Mouse (Mus musculus): ENCODE measurements around the gene Gm44805. TPM values are rescaled to one million over a fixed set of nuclear protein-coding genes. Genes with fewer than 3 reads are reported as not detected.

The Gm44805 gene
- total RNA-seq, 1 experiment, result not detected

GRCm38 (mm10) chr7:19641223-19641622, 40.0 kb downstream of the Gm44805 start:
- H3K9ac ChIP-seq (ENCODE audit: insufficient read depth, low read depth, low read length, poor library complexity, severe bottlenecking), result no peak overlapping the region
- in situ Hi-C loops (cut with MboI; ENCODE audit: low sequenced_read_pairs in 2 of 2, unreplicated experiment in 2 of 2), result no loop called here
- no peak overlapping the region for H3K4me3 ChIP-seq (ENCODE audit: insufficient read depth in 1 of 2, low read depth in 1 of 2, low read length in 2 of 2, poor library complexity in 1 of 2, severe bottlenecking in 1 of 2)
- DNase-seq (ENCODE audit: low read depth, low spot score), result no peak
- TF ChIP-seq ZC3H11A (IDR thresholded peaks at IDR 0.05; ENCODE audit: borderline replicate concordance, low read depth, low read length) (no peak), HCFC1 (IDR thresholded peaks at IDR 0.05; ENCODE audit: borderline replicate concordance, insufficient read depth, low read length) (no peak), ZNF384 (IDR thresholded peaks at IDR 0.05; ENCODE audit: low read depth, low read length) (no peak), CHD2 (IDR thresholded peaks at IDR 0.05; ENCODE audit: low read depth, low read length) (no peak), MAFK (IDR thresholded peaks at IDR 0.05; ENCODE audit: insufficient read depth, low read depth, low read length) (no peak)
- peaks cover 64% of the 10 kb centered on the region for H3K36me3 ChIP-seq (ENCODE audit: control insufficient read depth, insufficient read depth, low read length, poor library complexity, severe bottlenecking)
- no peaks in the 10 kb centered on the region for H3K9me3 ChIP-seq (ENCODE audit: control insufficient read depth, insufficient read depth, low read depth, low read length)
- H3K27ac ChIP-seq (ENCODE audit: insufficient read depth, low read depth, low read length, poor library complexity, severe bottlenecking), result no peak overlapping the region
- no peaks in the 10 kb centered on the region for H3K4me1 ChIP-seq (ENCODE audit: control insufficient read depth in 2 of 2, insufficient read depth in 2 of 2, low read length in 2 of 2, poor library complexity in 1 of 2)

- in situ Hi-C loops (cut with MboI; ENCODE audit: low sequenced_read_pairs in 2 of 2, unreplicated experiment in 2 of 2), result no loop called here
- no peak overlapping the region for H3K4me3 ChIP-seq (ENCODE audit: insufficient read depth in 1 of 2, low read depth in 1 of 2, low read length in 2 of 2, poor library complexity in 1 of 2, severe bottlenecking in 1 of 2)
- DNase-seq (ENCODE audit: low read depth, low spot score), result no peak
- no peaks in the 10 kb centered on the region for H3K9me3 ChIP-seq (ENCODE audit: control insufficient read depth, insufficient read depth, low read depth, low read length)
- no peak overlapping the region for H3K27ac ChIP-seq (ENCODE audit: insufficient read depth, low read depth, low read length, poor library complexity, severe bottlenecking)
- H3K4me1 ChIP-seq (ENCODE audit: control insufficient read depth in 2 of 2, insufficient read depth in 2 of 2, low read length in 2 of 2, poor library complexity in 1 of 2), result no peaks in the 10 kb centered on the region
- no peak for TF ChIP-seq ZNF384 (IDR thresholded peaks at IDR 0.05; ENCODE audit: low read depth, low read length)
- no peak for TF ChIP-seq HCFC1 (IDR thresholded peaks at IDR 0.05; ENCODE audit: borderline replicate concordance, insufficient read depth, low read length)
- TF ChIP-seq CHD2 (IDR thresholded peaks at IDR 0.05; ENCODE audit: low read depth, low read length), result no peak
- H3K36me3 ChIP-seq (ENCODE audit: control insufficient read depth, insufficient read depth, low read length, poor library complexity, severe bottlenecking), result peaks cover 62% of the 10 kb centered on the region
- no peak overlapping the region for H3K9ac ChIP-seq (ENCODE audit: insufficient read depth, low read depth, low read length, poor library complexity, severe bottlenecking)
Measured at GRCm38 (mm10) chr7:19635074-19635827, 46.0 kb downstream of the Gm44805 start.

GRCm38 (mm10) chr7:19634591-19634990, 46.6 kb downstream of the Gm44805 start:
- peaks cover 62% of the 10 kb centered on the region for H3K36me3 ChIP-seq (ENCODE audit: control insufficient read depth, insufficient read depth, low read length, poor library complexity, severe bottlenecking)
- no peak overlapping the region for H3K4me3 ChIP-seq (ENCODE audit: insufficient read depth in 1 of 2, low read depth in 1 of 2, low read length in 2 of 2, poor library complexity in 1 of 2, severe bottlenecking in 1 of 2)
- TF ChIP-seq HCFC1 (IDR thresholded peaks at IDR 0.05; ENCODE audit: borderline replicate concordance, insufficient read depth, low read length) (no peak), ZNF384 (IDR thresholded peaks at IDR 0.05; ENCODE audit: low read depth, low read length) (no peak), MAFK (IDR thresholded peaks at IDR 0.05; ENCODE audit: insufficient read depth, low read depth, low read length) (no peak), ZC3H11A (IDR thresholded peaks at IDR 0.05; ENCODE audit: borderline replicate concordance, low read depth, low read length) (no peak), CHD2 (IDR thresholded peaks at IDR 0.05; ENCODE audit: low read depth, low read length) (no peak)
- no peak overlapping the region for H3K9ac ChIP-seq (ENCODE audit: insufficient read depth, low read depth, low read length, poor library complexity, severe bottlenecking)
- no peaks in the 10 kb centered on the region for H3K4me1 ChIP-seq (ENCODE audit: control insufficient read depth in 2 of 2, insufficient read depth in 2 of 2, low read length in 2 of 2, poor library complexity in 1 of 2)
- H3K9me3 ChIP-seq (ENCODE audit: control insufficient read depth, insufficient read depth, low read depth, low read length), result no peaks in the 10 kb centered on the region
- H3K27ac ChIP-seq (ENCODE audit: insufficient read depth, low read depth, low read length, poor library complexity, severe bottlenecking), result no peak overlapping the region
- in situ Hi-C loops (cut with MboI; ENCODE audit: low sequenced_read_pairs in 2 of 2, unreplicated experiment in 2 of 2), result no loop called here
- DNase-seq (ENCODE audit: low read depth, low spot score), result no peak

- in situ Hi-C loops (cut with MboI; ENCODE audit: low sequenced_read_pairs in 2 of 2, unreplicated experiment in 2 of 2), result no loop called here
- Histone ChIP-seq H3K36me3 (ENCODE audit: control insufficient read depth, insufficient read depth, low read length, poor library complexity, severe bottlenecking) (peaks cover 56% of the 10 kb centered on the region), H3K9me3 (ENCODE audit: control insufficient read depth, insufficient read depth, low read depth, low read length) (no peaks in the 10 kb centered on the region), H3K9ac (ENCODE audit: insufficient read depth, low read depth, low read length, poor library complexity, severe bottlenecking) (no peak overlapping the region), H3K27ac (ENCODE audit: insufficient read depth, low read depth, low read length, poor library complexity, severe bottlenecking) (no peak overlapping the region), H3K4me3 (ENCODE audit: insufficient read depth in 1 of 2, low read depth in 1 of 2, low read length in 2 of 2, poor library complexity in 1 of 2, severe bottlenecking in 1 of 2) (no peak overlapping the region), H3K4me1 (ENCODE audit: control insufficient read depth in 2 of 2, insufficient read depth in 2 of 2, low read length in 2 of 2, poor library complexity in 1 of 2) (no peaks in the 10 kb centered on the region)
- TF ChIP-seq CHD2 (IDR thresholded peaks at IDR 0.05; ENCODE audit: low read depth, low read length), result no peak
- no peak for TF ChIP-seq ZC3H11A (IDR thresholded peaks at IDR 0.05; ENCODE audit: borderline replicate concordance, low read depth, low read length)
- TF ChIP-seq HCFC1 (IDR thresholded peaks at IDR 0.05; ENCODE audit: borderline replicate concordance, insufficient read depth, low read length), result no peak
- no peak for TF ChIP-seq MAFK (IDR thresholded peaks at IDR 0.05; ENCODE audit: insufficient read depth, low read depth, low read length)
- no peak for TF ChIP-seq ZNF384 (IDR thresholded peaks at IDR 0.05; ENCODE audit: low read depth, low read length)
- no peak for DNase-seq (ENCODE audit: low read depth, low spot score)
Measured at GRCm38 (mm10) chr7:19633855-19634254, 47.4 kb downstream of the Gm44805 start.
